11 mouse cellular contexts compared by ENCODE assay signal in genomic region chr11:100411736-100412135, GRCm38 (mm10). TPM values are rescaled to one million over a fixed set of nuclear protein-coding genes. Genes with fewer than 3 reads are reported as not detected.
DNase-seq lines count a peak whose midpoint lies in the region; ATAC-seq and TF ChIP-seq lines count a peak whose summit lies in the region.
"Had no signal": no experiment of that assay in that cellular context is flagged by ENCODE, and none has a peak within 500 bp of the region (broad histone marks: within the 10 kb centered on the region; RNA-seq: fewer than 3 reads in every experiment).

No protein-coding gene starts in this region.

- no peak for ATAC-seq in kidney, embryonic 16.5 days (ENCODE audit: low FRiP score, low TSS enrichment)
- ATAC-seq in intestine, postnatal 0 days: peak; percentile 44; the same call in 1 of the 2 replicates
- ATAC-seq in inflammation-experienced regulatory T-cells, adult 6 months: no peak

- no peak for TF ChIP-seq CTCF in C2C12 (IDR thresholded peaks at IDR 0.05; ENCODE audit: control insufficient read depth, insufficient read depth, insufficient read length)
- TF ChIP-seq CTCF in intestine, postnatal 0 days (IDR thresholded peaks at IDR 0.05; ENCODE audit: low read depth): no peak

- peaks cover 61% of the 10 kb centered on the region for H3K79me2 ChIP-seq in C2C12 (ENCODE audit: control insufficient read depth, insufficient read depth)

- no peak overlapping the region for H3K9ac ChIP-seq in kidney, embryonic 16.5 days (replicated peaks; ENCODE audit: low read length)
- no peak overlapping the region for H3K9ac ChIP-seq in intestine, postnatal 0 days (ENCODE audit: low read depth, low read length)
- H3K9ac ChIP-seq: liver, embryonic 13.5 days had no signal

- no peaks in the 10 kb centered on the region for H3K27me3 ChIP-seq in kidney, embryonic 16.5 days (ENCODE audit: insufficient read depth, low read length)
- H3K27me3 ChIP-seq in C2C12 (ENCODE audit: control insufficient read depth, insufficient read depth, insufficient read length): no peaks in the 10 kb centered on the region
- H3K27me3 ChIP-seq in intestine, postnatal 0 days (replicated peaks; ENCODE audit: control insufficient read depth, insufficient read depth, low read length): no peaks in the 10 kb centered on the region

- H3K36me3 ChIP-seq in kidney, embryonic 16.5 days (ENCODE audit: insufficient read depth, low read length): peaks cover 21% of the 10 kb centered on the region; the same call in 1 of the 2 replicates
- peaks cover 55% of the 10 kb centered on the region for H3K36me3 ChIP-seq in C2C12 (ENCODE audit: control insufficient read depth, insufficient read depth)
- H3K36me3 ChIP-seq in intestine, postnatal 0 days (ENCODE audit: control insufficient read depth, insufficient read depth): peaks cover 10% of the 10 kb centered on the region
- H3K36me3 ChIP-seq: liver, embryonic 13.5 days had no signal

- peak overlapping the region; percentile 61 for H3ac ChIP-seq in C2C12 (ENCODE audit: control insufficient read depth, insufficient read length, low read depth)

- DNase-seq in kidney, adult 18-20 months: no peak
- peak; percentile 63 for DNase-seq in 3T3-L1 (ENCODE audit: low read depth, low spot score)
- no peak for DNase-seq in layer of hippocampus, adult 11-12 months (ENCODE audit: low spot score)
- DNase-seq: kidney, postnatal 14 days; liver, embryonic 13.5 days had no signal

- no peaks in the 10 kb centered on the region for H3K9me3 ChIP-seq in kidney, embryonic 16.5 days (ENCODE audit: low read length)
- no peaks in the 10 kb centered on the region for H3K9me3 ChIP-seq in intestine, postnatal 0 days (ENCODE audit: control insufficient read depth)
- H3K9me3 ChIP-seq: liver, embryonic 13.5 days had no signal

- peaks cover 35% of the 10 kb centered on the region for H3K79me3 ChIP-seq in C2C12 (ENCODE audit: low read depth)

- H3K4me3 ChIP-seq in kidney, embryonic 16.5 days (ENCODE audit: low read length): no peak overlapping the region
- peak overlapping the region; percentile 88 for H3K4me3 ChIP-seq in C2C12 (ENCODE audit: insufficient read depth, poor library complexity, severe bottlenecking)
- no peak overlapping the region for H3K4me3 ChIP-seq in intestine, postnatal 0 days (ENCODE audit: low read depth, low read length)
- H3K4me3 ChIP-seq: erythroblast, embryonic 14.5 days; liver, embryonic 13.5 days had no signal

- no peak overlapping the region for H3K27ac ChIP-seq in kidney, embryonic 16.5 days (ENCODE audit: low read length)
- H3K27ac ChIP-seq in intestine, postnatal 0 days (ENCODE audit: low read depth, low read length): peak overlapping the region; percentile 46; the same call in 1 of the 2 replicates
- H3K27ac ChIP-seq: liver, embryonic 13.5 days had no signal

- H3K4me2 ChIP-seq in kidney, embryonic 16.5 days (replicated peaks; ENCODE audit: low read depth, low read length): peak overlapping the region; percentile 88; the same call in 1 of the 2 replicates
- H3K4me2 ChIP-seq in intestine, postnatal 0 days (replicated peaks; ENCODE audit: low read depth): peak overlapping the region; percentile 35
- H3K4me2 ChIP-seq: liver, embryonic 13.5 days; midbrain, embryonic 11.5 days had no signal

- 58% methylated on average over 11 of the region's 11 CpGs for WGBS in kidney, embryonic 16.5 days
- 27% methylated on average over 11 of the region's 11 CpGs for WGBS in intestine, postnatal 0 days

- H3K4me1 ChIP-seq in kidney, embryonic 16.5 days (ENCODE audit: insufficient read depth, low read length): peaks cover 38% of the 10 kb centered on the region
- H3K4me1 ChIP-seq in intestine, postnatal 0 days (replicated peaks; ENCODE audit: control insufficient read depth, insufficient read depth, low read length): peaks cover 6% of the 10 kb centered on the region; the same call in 1 of the 2 replicates

TF ChIP-seq in C2C12, 6 proteins besides CTCF, POLR2A, EP300 and RAD21:
- TF ChIP-seq MYOD1 (IDR thresholded peaks at IDR 0.05; ENCODE audit: control insufficient read depth, insufficient read length, low read depth): no peak
- no peak for TF ChIP-seq MAX (IDR thresholded peaks at IDR 0.05)
- TF ChIP-seq USF1 (IDR thresholded peaks at IDR 0.05; ENCODE audit: low read depth): no peak
- TF ChIP-seq CEBPB (IDR thresholded peaks at IDR 0.05; ENCODE audit: low read depth): no peak
- no peak for TF ChIP-seq MYOG (IDR thresholded peaks at IDR 0.05; ENCODE audit: control insufficient read depth, extremely low read depth, insufficient read length)
- no peak for TF ChIP-seq FOSL1 (IDR thresholded peaks at IDR 0.05; ENCODE audit: insufficient read depth, low read length, poor library complexity, severe bottlenecking)

RNA-seq across cellular contexts. Expression of gene P3h4, which starts 2.9 kb away (rescaled TPM):
- 63.1 and 69.1 TPM in 2 replicates for polyA plus RNA-seq in kidney, embryonic 16.5 days (2015; fragmentation: Nextera tagmentation; extraction: Ambion mirVana)
- polyA plus RNA-seq in C2C12 (2012; fragmentation: generic; extraction: Trizol): 185 TPM
- 17.0 and 17.2 TPM in 2 replicates for polyA plus RNA-seq in intestine, postnatal 0 days (2015; fragmentation: Nextera tagmentation; extraction: Ambion mirVana)
- under 1 TPM in 1 of 3 experiments, not detected in 2; 0.92 TPM for polyA plus RNA-seq in inflammation-experienced regulatory T-cells, adult 6 months (2017; shearing (Covaris generic))
- polyA plus RNA-seq: erythroblast, embryonic 14.5 days had no signal

RNA-seq across cellular contexts. Expression of gene Fkbp10, which starts 3.8 kb away (rescaled TPM):
- 157 and 159 TPM in 2 replicates for polyA plus RNA-seq in kidney, embryonic 16.5 days (2015; fragmentation: Nextera tagmentation; extraction: Ambion mirVana)
- polyA plus RNA-seq in C2C12 (2012; fragmentation: generic; extraction: Trizol): 250 TPM
- 31.7 and 37.0 TPM in 2 replicates for polyA plus RNA-seq in intestine, postnatal 0 days (2015; fragmentation: Nextera tagmentation; extraction: Ambion mirVana)
- 1 to 10 TPM in 1 of 3 experiments, not detected in 2; 2.9 TPM for polyA plus RNA-seq in inflammation-experienced regulatory T-cells, adult 6 months (2017; shearing (Covaris generic))

RNA-seq across cellular contexts. Expression of gene Jup, which starts 14.2 kb away (rescaled TPM):
- 153 and 154 TPM in 2 replicates for polyA plus RNA-seq in kidney, embryonic 16.5 days (2015; fragmentation: Nextera tagmentation; extraction: Ambion mirVana)
- polyA plus RNA-seq in C2C12 (2012; fragmentation: generic; extraction: Trizol): 127 TPM
- 102 and 103 TPM in 2 replicates for polyA plus RNA-seq in intestine, postnatal 0 days (2015; fragmentation: Nextera tagmentation; extraction: Ambion mirVana)
- polyA plus RNA-seq in inflammation-experienced regulatory T-cells, adult 6 months (2017; shearing (Covaris generic)): 1 to 10 TPM in 1 of 3 experiments, under 1 TPM in 1, not detected in 1; 0.36 to 1.4 TPM

RNA-seq across cellular contexts. Expression of gene Nt5c3b, which starts 29.9 kb away (rescaled TPM):
- polyA plus RNA-seq in kidney, embryonic 16.5 days (2015; fragmentation: Nextera tagmentation; extraction: Ambion mirVana): 126 and 131 TPM in 2 replicates
- polyA plus RNA-seq in C2C12 (2012; fragmentation: generic; extraction: Trizol): 83.4 TPM
- polyA plus RNA-seq in intestine, postnatal 0 days (2015; fragmentation: Nextera tagmentation; extraction: Ambion mirVana): 31.6 and 33.0 TPM in 2 replicates
- 100 to 1,000 TPM; 124 to 134 (median 127) TPM for polyA plus RNA-seq in inflammation-experienced regulatory T-cells, adult 6 months (2017; shearing (Covaris generic))

RNA-seq across cellular contexts. Expression of gene Klhl10, which starts 30.0 kb away (rescaled TPM):
- 0.40 and 0.44 TPM in 2 replicates for polyA plus RNA-seq in kidney, embryonic 16.5 days (2015; fragmentation: Nextera tagmentation; extraction: Ambion mirVana)
- polyA plus RNA-seq in C2C12 (2012; fragmentation: generic; extraction: Trizol): 0.12 TPM
- polyA plus RNA-seq in intestine, postnatal 0 days (2015; fragmentation: Nextera tagmentation; extraction: Ambion mirVana): 0.13 and 0.14 TPM in 2 replicates
- polyA plus RNA-seq in inflammation-experienced regulatory T-cells, adult 6 months (2017; shearing (Covaris generic)): under 1 TPM in 2 of 3 experiments, not detected in 1; 0.41 to 0.47 TPM
- polyA plus RNA-seq: erythroblast, embryonic 14.5 days had no signal

Comparison
In these comparisons a context has a peak if more than half of its experiments do, and no peak if none do; other contexts are left out.
1. RNA of gene Jup, which starts 14.2 kb away (polyA plus RNA-seq): 153 to 154 TPM in kidney, embryonic 16.5 days, 127 TPM in C2C12 (single experiment) and 102 to 103 TPM in intestine, postnatal 0 days; 0.36 to 1.4 TPM in inflammation-experienced regulatory T-cells, adult 6 months; every median in the first group is over 10 times any median in the second.